Mouse (Mus musculus) ES-E14 (cell line): Measurements from ENCODE around the gene Fbxo7. TPM values are rescaled to one million over a fixed set of nuclear protein-coding genes. Genes with fewer than 3 reads are reported as not detected.

Source experiments
- DNase-seq: peaks from one replicate; pipeline ENCODE4 v3.0.0-alpha.2; 2013; ENCODE audit warnings: low read depth, low spot score
- H3K27ac ChIP-seq: 2 replicates; pipeline ENCODE4 v1.5.1; 2012; ENCODE audit warnings: low read depth, mild to moderate bottlenecking, low read length, moderate library complexity, mixed read lengths; ENCODE audit not compliant: poor library complexity, insufficient read depth, severe bottlenecking
- H3K36me3 ChIP-seq: 2 replicates; pipeline ENCODE4 v1.6.1; 2012; ENCODE audit warnings: mild to moderate bottlenecking, low read length, moderate library complexity, mixed read lengths; ENCODE audit not compliant: control insufficient read depth, poor library complexity, insufficient read depth, severe bottlenecking
- H3K4me1 ChIP-seq, 2 experiments: fragments of 150-350 bp in 1 of 2; sonication (generic) in 1 of 2; 2 replicates each; pipeline ENCODE4 v1.6.1; 2012; ENCODE audit warnings: low read length in 2 of 2, mild to moderate bottlenecking in 1 of 2, mixed read lengths in 1 of 2; ENCODE audit not compliant: control insufficient read depth in 2 of 2, insufficient read depth in 2 of 2, poor library complexity in 1 of 2
- H3K4me3 ChIP-seq, 2 experiments: fragments of 150-350 bp in 1 of 2; sonication (generic) in 1 of 2; 2 replicates each; pipeline ENCODE4 v1.5.1; 2012; ENCODE audit warnings: low read length in 2 of 2, low read depth in 1 of 2, mild to moderate bottlenecking in 1 of 2, mixed read lengths in 1 of 2; ENCODE audit not compliant: insufficient read depth in 1 of 2, poor library complexity in 1 of 2, severe bottlenecking in 1 of 2
- H3K9ac ChIP-seq: 2 replicates; pipeline ENCODE4 v1.6.1; 2012; ENCODE audit warnings: low read depth, mild to moderate bottlenecking, low read length, mixed read lengths; ENCODE audit not compliant: poor library complexity, insufficient read depth, severe bottlenecking
- H3K9me3 ChIP-seq: fragments of 150-350 bp; sonication (generic); 2 replicates; pipeline ENCODE4 v1.6.1; 2012; ENCODE audit warnings: low read depth, mild to moderate bottlenecking, low read length; ENCODE audit not compliant: control insufficient read depth, insufficient read depth
- CHD2 ChIP-seq: IDR thresholded peaks from 2 replicates; pipeline ENCODE4 v1.6.1; 2014; ENCODE audit warnings: mild to moderate bottlenecking, low read depth, low read length, inconsistent platforms
- HCFC1 ChIP-seq: IDR thresholded peaks from 2 replicates; pipeline ENCODE4 v1.6.1; 2012; ENCODE audit warnings: low read length, inconsistent platforms, borderline replicate concordance; ENCODE audit not compliant: insufficient read depth
- MAFK ChIP-seq: IDR thresholded peaks from 2 replicates; pipeline ENCODE4 v1.6.1; 2014; ENCODE audit warnings: mild to moderate bottlenecking, low read depth, low read length, inconsistent platforms; ENCODE audit not compliant: insufficient read depth
- ZC3H11A ChIP-seq: IDR thresholded peaks from 2 replicates; pipeline ENCODE4 v1.6.1; 2012; ENCODE audit warnings: low read depth, mild to moderate bottlenecking, inconsistent platforms, low read length, borderline replicate concordance
- ZNF384 ChIP-seq: IDR thresholded peaks from 2 replicates; pipeline ENCODE4 v1.6.1; 2012; ENCODE audit warnings: low read depth, low read length, inconsistent platforms
- in situ Hi-C, 2 experiments: fragments of 600-800 bp; cut with MboI; formaldehyde crosslinking; loops; one replicate each; pipeline ENCODE4 v1.15.1; 2025; ENCODE audit warnings: low sequenced_read_pairs in 2 of 2, inconsistent platforms in 1 of 2; ENCODE audit not compliant: unreplicated experiment in 2 of 2
- total RNA-seq: library from RNA; depleted of rRNA; stranded (reverse); fragments of 300-350 nt; gene quantifications from 2 replicates; pipeline ENCODE4 v1.2.3, GENCODE M21; 2012

Fbxo7 gene
- total RNA-seq, 1 experiment, result 16.3 TPM

DNA sequence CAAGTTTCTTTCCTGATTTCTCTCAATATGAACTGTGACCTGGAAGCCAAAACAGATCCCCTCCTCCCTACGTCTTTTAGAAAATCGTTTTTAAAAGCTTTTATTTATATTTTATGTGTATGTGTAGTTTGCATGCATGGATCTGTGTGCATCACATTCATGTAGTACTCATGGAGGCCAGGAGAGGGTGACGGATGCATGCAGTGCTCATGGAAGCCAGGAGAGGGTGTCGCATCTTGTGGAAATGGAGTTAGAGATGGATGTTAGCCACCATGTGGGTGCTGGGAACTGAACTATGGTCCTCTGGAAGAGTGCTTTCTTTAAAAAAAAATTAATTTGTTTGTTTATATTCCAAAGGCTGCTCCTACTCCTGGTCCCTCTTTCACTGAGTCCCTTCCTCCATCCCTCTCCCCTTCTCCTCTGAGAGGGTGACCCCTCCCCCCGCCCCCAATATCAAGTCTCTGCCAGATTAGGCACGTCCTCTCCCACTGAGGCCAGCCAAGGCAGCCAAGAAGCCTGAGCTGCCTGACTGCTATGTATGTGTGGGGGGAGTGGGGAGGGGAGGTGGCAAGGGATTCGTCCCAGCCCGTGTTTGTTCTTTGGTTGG, 34.6 kb downstream of the Fbxo7 start:
- no peak overlapping the region for H3K9ac ChIP-seq
- in situ Hi-C loops, result no loop called here
- no peaks in the 10 kb centered on the region for H3K9me3 ChIP-seq
- H3K27ac ChIP-seq, result no peak overlapping the region
- H3K4me3 ChIP-seq, result no peak overlapping the region
- peak; percentile 19 for DNase-seq
- TF ChIP-seq CHD2, result no peak
- TF ChIP-seq ZNF384, result no peak
- no peak for TF ChIP-seq MAFK
- no peak for TF ChIP-seq ZC3H11A
- no peak for TF ChIP-seq HCFC1
- no peaks in the 10 kb centered on the region; a peak in 1 of 4 replicates for H3K4me1 ChIP-seq
- H3K36me3 ChIP-seq, result no peaks in the 10 kb centered on the region; the same call in 1 of the 2 replicates

GRCm38 (mm10) chr10:86057286-86057685, 35.5 kb downstream of the Fbxo7 start:
- no peaks in the 10 kb centered on the region; the same call in 1 of the 2 replicates for H3K36me3 ChIP-seq
- in situ Hi-C loops, result no loop called here
- H3K9ac ChIP-seq, result no peak overlapping the region
- no peaks in the 10 kb centered on the region; a peak in 1 of 4 replicates for H3K4me1 ChIP-seq
- no peaks in the 10 kb centered on the region for H3K9me3 ChIP-seq
- DNase-seq, result no peak
- H3K4me3 ChIP-seq, result no peak overlapping the region
- no peak overlapping the region for H3K27ac ChIP-seq
- no peak for TF ChIP-seq ZC3H11A
- no peak for TF ChIP-seq ZNF384
- no peak for TF ChIP-seq CHD2
- TF ChIP-seq HCFC1, result no peak
- TF ChIP-seq MAFK, result no peak

GRCm38 (mm10) chr10:86057712-86058111, 35.9 kb downstream of the Fbxo7 start:
- Histone ChIP-seq H3K4me1 (no peaks in the 10 kb centered on the region; a peak in 1 of 4 replicates), H3K9me3 (no peaks in the 10 kb centered on the region), H3K36me3 (no peaks in the 10 kb centered on the region; the same call in 1 of the 2 replicates), H3K27ac (no peak overlapping the region), H3K9ac (no peak overlapping the region), H3K4me3 (no peak overlapping the region)
- DNase-seq, result no peak
- in situ Hi-C loops, result no loop called here
- no peak for TF ChIP-seq ZNF384
- TF ChIP-seq HCFC1, result no peak
- TF ChIP-seq CHD2, result no peak
- TF ChIP-seq ZC3H11A, result no peak
- TF ChIP-seq MAFK, result no peak

DNA sequence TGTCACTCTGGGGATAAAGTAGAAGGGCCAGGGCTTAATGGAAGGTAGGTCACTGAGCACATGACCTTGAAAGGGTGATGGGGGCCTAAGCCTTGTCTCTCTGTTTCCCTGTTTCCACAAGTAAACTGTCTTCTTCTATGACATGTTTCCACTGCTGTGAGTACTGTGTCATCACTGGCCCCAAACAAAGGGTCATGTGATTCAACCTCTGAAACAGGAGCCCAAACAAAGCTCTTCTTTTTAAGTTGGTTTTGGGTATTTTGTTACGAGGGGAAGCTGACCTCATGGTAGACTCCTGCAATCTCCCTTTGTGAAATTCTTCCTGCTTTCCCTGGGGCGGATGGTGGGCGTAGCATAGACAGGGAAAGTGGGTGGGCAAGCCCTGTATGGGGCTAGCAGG, 38.5 kb downstream of the Fbxo7 start:
- no peaks in the 10 kb centered on the region for H3K36me3 ChIP-seq
- DNase-seq, result no peak
- H3K9ac ChIP-seq, result no peak overlapping the region
- TF ChIP-seq ZC3H11A, result no peak
- TF ChIP-seq HCFC1, result no peak
- no peak for TF ChIP-seq MAFK
- no peak for TF ChIP-seq ZNF384
- no peak for TF ChIP-seq CHD2
- H3K27ac ChIP-seq, result no peak overlapping the region
- H3K9me3 ChIP-seq, result no peaks in the 10 kb centered on the region
- in situ Hi-C loops, result loop anchor here (10.0 kb wide), 1 partner anchor 405 kb away; no protein-coding TSS in a partner anchor
- no peaks in the 10 kb centered on the region; a peak in 1 of 4 replicates for H3K4me1 ChIP-seq
- no peak overlapping the region for H3K4me3 ChIP-seq
